Mouse (Mus musculus) ES-Bruce4 (cell line): ENCODE data around the gene Agl.

Source experiments
- CTCF ChIP-seq: IDR thresholded peaks from one replicate; pipeline ENCODE4 v1.8.1; 2011; ENCODE audit warnings: low read depth, low read length
- EP300 ChIP-seq: IDR thresholded peaks from 2 replicates; pipeline ENCODE4 v1.6.1; 2011; ENCODE audit warnings: low read depth, low read length; ENCODE audit not compliant: insufficient read depth
- POLR2A ChIP-seq: IDR thresholded peaks from one replicate; pipeline ENCODE4 v1.8.1; 2011; ENCODE audit warnings: low read length; ENCODE audit not compliant: insufficient read depth

DNA sequence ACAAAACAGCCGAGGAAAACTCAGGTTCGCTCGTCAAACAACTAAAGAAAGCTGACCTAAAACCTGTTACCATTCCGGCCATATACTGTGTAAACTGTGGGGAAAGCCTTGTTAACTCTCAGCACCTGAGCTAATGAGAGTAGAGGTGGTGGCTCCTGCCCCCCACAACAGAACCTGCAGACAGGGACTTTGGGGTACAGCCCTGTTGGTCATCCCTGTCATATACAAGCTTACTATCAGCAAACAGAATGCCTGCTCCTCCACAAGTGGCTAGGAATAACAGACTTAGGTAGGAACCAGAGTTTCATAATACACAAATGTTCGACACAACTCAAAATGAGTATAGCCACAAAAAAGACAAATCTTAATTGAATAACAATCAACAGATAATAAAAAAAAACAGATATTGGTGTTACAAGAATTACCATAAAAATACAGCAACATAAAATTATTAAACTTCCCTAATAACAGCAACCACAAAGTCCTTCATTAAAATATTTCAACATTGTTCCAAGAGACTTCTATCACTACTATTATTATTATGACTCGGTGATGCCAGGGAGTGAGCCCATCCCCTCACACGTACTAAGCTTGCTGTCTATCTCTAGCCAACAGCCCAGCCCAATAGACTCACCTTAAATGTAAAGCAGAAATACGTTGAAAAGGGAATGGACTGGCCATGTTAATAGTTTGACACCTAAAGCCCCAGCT is 112.9 kb downstream of the Agl start:
- no peak for TF ChIP-seq CTCF
- no peak for TF ChIP-seq POLR2A
- no peak for TF ChIP-seq EP300
